Mouse (Mus musculus): ENCODE data around the gene Nol11. TPM values are rescaled to one million over a fixed set of nuclear protein-coding genes. Genes with fewer than 3 reads are reported as not detected.

Gene Nol11
- polyA plus RNA-seq, 1 experiment from 2014 or later = 46.0 TPM

DNA sequence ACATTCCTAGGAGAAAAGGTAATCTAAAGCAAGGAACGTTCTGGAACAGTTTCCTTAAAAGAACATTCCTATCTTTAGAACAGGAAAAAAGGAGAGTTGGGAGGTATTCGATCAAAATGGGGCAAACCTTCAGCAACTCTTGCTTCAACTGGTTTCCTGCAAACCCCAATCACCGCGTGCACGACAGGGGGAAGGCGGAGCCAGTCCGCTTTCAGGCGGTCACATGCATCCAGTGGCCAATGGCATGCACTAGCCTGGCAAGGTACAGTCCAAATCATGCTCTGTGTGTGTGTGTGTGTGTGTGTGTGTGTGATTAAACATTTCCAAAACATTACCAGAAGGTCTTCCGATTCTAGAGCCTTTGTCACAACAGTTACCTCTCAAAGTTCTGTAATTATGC, 25.9 kb upstream of the Nol11 start:
- no peak overlapping the region for H3K4me3 ChIP-seq (replicated peaks)
- H3K9me3 ChIP-seq (replicated peaks) = no peaks in the 10 kb centered on the region
- no peak for ATAC-seq (ENCODE audit: low FRiP score)
- WGBS = 90% methylated on average over 9 of the region's 9 CpGs
- H3K27me3 ChIP-seq (replicated peaks) = no peaks in the 10 kb centered on the region
- H3K36me3 ChIP-seq = peaks cover 3% of the 10 kb centered on the region; the same call in 1 of the 2 replicates
- no peaks in the 10 kb centered on the region for H3K4me1 ChIP-seq
- no peak overlapping the region for H3K9ac ChIP-seq (replicated peaks)
- H3K27ac ChIP-seq (replicated peaks) = no peak overlapping the region
- no peak overlapping the region for H3K4me2 ChIP-seq

DNA sequence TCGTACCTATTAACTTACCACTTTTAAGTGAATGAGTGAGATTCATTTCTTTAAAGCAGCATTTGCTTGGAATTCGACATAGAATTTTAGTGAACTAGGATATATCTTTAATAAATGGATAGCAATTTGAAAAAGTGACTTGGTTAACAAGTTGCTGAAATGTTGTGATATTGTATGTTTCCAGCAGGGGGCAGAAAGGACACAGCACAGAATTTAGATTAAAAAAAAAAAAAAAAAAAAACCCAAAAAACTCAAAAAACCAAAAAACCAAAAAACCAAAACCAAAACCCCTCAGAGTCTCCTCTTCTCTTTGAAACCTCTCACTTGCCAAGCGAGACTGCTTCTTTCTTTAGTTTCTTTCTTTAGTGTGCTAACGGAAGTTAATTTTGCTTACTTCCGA, 24.6 kb upstream of the Nol11 start:
- Histone ChIP-seq H3K9ac (replicated peaks) (no peak overlapping the region), H3K9me3 (replicated peaks) (no peaks in the 10 kb centered on the region), H3K4me1 (no peaks in the 10 kb centered on the region), H3K27ac (replicated peaks) (no peak overlapping the region), H3K27me3 (replicated peaks) (no peaks in the 10 kb centered on the region), H3K4me2 (no peak overlapping the region), H3K4me3 (replicated peaks) (no peak overlapping the region), H3K36me3 (peaks cover 3% of the 10 kb centered on the region; the same call in 1 of the 2 replicates)
- no peak for ATAC-seq (ENCODE audit: low FRiP score)
- WGBS = 82% methylated on average over 5 of the region's 5 CpGs

DNA sequence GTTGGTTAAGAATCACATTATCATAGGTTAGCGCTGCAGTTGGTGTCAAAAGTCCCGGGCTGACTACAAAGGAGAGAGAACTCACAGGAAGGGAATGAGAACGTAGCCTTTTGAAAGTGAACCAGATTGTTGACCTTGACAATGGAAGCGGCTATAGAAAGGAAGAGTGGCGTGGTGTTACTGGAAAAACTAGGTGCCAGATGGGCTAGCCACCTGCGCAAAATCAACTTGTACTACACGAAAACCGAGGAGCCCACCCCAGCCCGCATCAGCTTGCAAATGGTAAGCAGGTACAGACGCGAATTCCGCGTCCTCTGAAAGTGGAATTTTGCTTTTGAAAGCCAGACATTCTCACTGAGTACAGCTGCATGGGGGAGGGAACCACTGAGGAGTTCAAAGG, 20.6 kb upstream of the Nol11 start:
- no peak overlapping the region for H3K4me3 ChIP-seq (replicated peaks)
- no peak for ATAC-seq (ENCODE audit: low FRiP score)
- 84% methylated on average over 13 of the region's 13 CpGs for WGBS
- no peaks in the 10 kb centered on the region for H3K4me1 ChIP-seq
- H3K4me2 ChIP-seq = no peak overlapping the region
- H3K27ac ChIP-seq (replicated peaks) = no peak overlapping the region
- H3K9ac ChIP-seq (replicated peaks) = no peak overlapping the region
- H3K27me3 ChIP-seq (replicated peaks) = no peaks in the 10 kb centered on the region
- H3K9me3 ChIP-seq (replicated peaks) = no peaks in the 10 kb centered on the region
- H3K36me3 ChIP-seq = no peaks in the 10 kb centered on the region; the same call in 1 of the 2 replicates

DNA sequence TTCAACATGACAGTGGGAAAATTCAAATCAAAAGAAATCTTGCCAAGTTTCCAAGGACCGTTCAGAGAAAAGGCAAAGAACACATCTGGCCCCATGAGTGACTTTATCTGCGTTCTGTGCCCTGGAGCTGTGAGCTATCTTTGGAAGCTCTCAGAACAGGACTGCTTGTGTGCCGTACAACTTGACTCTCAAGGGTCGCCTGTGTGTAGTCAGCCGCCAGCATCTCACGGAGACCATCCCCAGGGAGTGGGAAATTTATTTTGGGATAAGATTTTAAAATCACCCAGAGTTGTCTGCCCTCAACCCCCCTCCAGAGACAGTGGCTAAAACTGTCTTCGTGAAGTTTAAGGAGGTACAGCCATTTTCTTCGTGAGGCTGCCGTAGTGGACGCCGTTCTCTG, 12.6 kb upstream of the Nol11 start:
- Histone ChIP-seq H3K4me1 (no peaks in the 10 kb centered on the region), H3K4me2 (no peak overlapping the region), H3K27ac (replicated peaks) (no peak overlapping the region), H3K9ac (replicated peaks) (no peak overlapping the region), H3K27me3 (replicated peaks) (no peaks in the 10 kb centered on the region), H3K9me3 (replicated peaks) (no peaks in the 10 kb centered on the region), H3K36me3 (no peaks in the 10 kb centered on the region), H3K4me3 (replicated peaks) (no peak overlapping the region)
- 85% methylated on average over 11 of the region's 11 CpGs for WGBS
- no peak for ATAC-seq (ENCODE audit: low FRiP score)

DNA sequence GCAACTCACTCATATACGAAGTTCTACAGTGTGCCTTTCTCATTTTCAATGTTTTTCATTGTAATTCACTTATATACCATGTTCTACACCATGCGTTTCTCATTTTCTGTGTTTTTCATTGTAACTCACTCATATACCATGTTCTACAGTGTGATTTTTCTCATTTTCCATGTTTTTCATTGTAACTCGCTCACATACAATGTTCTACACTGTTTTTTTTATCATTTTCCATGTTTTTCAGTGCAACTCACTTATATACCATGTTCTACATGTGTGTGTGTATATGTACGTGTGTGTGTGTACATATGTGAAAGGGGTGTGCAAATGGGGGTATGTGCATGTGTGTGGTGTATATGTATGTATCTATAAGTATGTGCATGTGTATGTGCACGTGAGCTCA, 10.1 kb upstream of the Nol11 start:
- Histone ChIP-seq H3K4me1 (no peaks in the 10 kb centered on the region), H3K4me2 (no peak overlapping the region), H3K9ac (replicated peaks) (no peak overlapping the region), H3K4me3 (replicated peaks) (no peak overlapping the region), H3K36me3 (no peaks in the 10 kb centered on the region), H3K9me3 (replicated peaks) (no peaks in the 10 kb centered on the region), H3K27me3 (replicated peaks) (no peaks in the 10 kb centered on the region), H3K27ac (replicated peaks) (no peak overlapping the region)
- no peak for ATAC-seq (ENCODE audit: low FRiP score)
- WGBS = 82% methylated on average over 5 of the region's 5 CpGs

DNA sequence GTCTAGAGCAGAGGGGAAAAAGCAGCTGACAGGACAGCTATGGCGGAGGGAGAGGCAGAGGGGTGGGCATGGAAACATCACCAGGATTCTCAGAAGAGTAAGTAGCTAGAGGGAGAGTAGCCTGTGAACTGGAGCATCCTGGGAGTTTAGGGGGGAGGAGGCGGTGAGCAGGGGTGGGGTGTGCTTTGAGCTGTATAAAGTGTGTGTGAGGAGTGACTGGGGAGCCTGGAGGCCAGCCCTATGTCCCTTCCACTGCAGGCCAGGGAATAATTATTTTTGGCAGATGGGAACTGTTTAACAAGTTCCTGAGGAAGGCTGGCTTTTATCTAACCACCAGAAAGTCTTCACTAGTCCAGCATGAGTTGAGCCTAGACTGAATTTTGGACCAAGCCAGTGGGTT, 6.2 kb upstream of the Nol11 start:
- H3K36me3 ChIP-seq = no peaks in the 10 kb centered on the region
- no peak overlapping the region for H3K27ac ChIP-seq (replicated peaks)
- no peaks in the 10 kb centered on the region for H3K27me3 ChIP-seq (replicated peaks)
- H3K4me3 ChIP-seq (replicated peaks) = no peak overlapping the region
- H3K9me3 ChIP-seq (replicated peaks) = no peaks in the 10 kb centered on the region
- H3K9ac ChIP-seq (replicated peaks) = no peak overlapping the region
- no peak for ATAC-seq (ENCODE audit: low FRiP score)
- no peaks in the 10 kb centered on the region for H3K4me1 ChIP-seq
- WGBS = 72% methylated on average over 2 of the region's 2 CpGs
- no peak overlapping the region for H3K4me2 ChIP-seq

DNA sequence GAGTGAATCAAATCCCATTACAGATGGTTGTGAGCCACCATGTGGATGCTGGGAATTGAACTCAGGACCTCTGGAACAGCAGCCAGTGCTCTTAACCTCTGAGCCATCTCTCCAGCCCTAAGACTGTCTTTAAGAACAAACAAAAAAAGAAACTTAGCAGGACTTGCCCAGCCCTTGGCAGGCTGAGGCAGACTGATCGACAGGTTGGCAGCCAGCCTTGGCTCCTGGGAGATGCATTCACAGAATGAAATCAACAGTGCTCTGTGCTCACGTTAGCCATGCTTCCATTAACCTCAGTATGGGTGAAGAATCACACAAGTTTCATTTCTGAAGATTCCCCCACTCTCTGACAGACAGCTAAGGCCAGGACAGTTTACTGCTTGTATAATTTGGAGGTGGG, 1.2 kb upstream of the Nol11 start:
- H3K4me1 ChIP-seq = peaks cover 15% of the 10 kb centered on the region
- no peaks in the 10 kb centered on the region for H3K27me3 ChIP-seq (replicated peaks)
- H3K4me3 ChIP-seq (replicated peaks) = no peak overlapping the region
- 64% methylated on average over 2 of the region's 2 CpGs for WGBS
- H3K36me3 ChIP-seq = peaks cover 7% of the 10 kb centered on the region
- H3K9me3 ChIP-seq (replicated peaks) = no peaks in the 10 kb centered on the region
- H3K9ac ChIP-seq (replicated peaks) = no peak overlapping the region
- no peak overlapping the region for H3K27ac ChIP-seq (replicated peaks)
- H3K4me2 ChIP-seq = no peak overlapping the region
- no peak for ATAC-seq (ENCODE audit: low FRiP score)

DNA sequence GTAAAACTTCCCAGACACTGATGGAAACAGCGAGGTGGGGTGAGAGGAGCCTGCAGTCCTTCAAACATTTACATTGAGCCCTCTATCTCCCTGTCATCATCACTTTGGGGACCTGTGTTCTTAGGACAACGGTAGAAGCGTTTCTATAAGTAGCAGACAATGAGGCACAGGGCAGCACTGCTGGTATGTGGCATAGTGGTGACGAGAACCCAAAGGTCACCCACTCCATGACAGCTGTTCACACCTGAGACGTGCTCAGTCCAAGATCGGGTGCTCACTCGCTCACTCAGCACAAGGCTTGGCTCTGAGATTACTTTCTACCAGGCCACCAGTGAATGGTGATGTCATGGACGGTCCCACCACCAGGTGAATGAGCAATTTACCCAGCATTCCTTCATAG, 5.4 kb downstream of the Nol11 start:
- peaks cover 65% of the 10 kb centered on the region for H3K36me3 ChIP-seq
- WGBS = 92% methylated on average over 8 of the region's 8 CpGs
- no peaks in the 10 kb centered on the region for H3K9me3 ChIP-seq (replicated peaks)
- H3K27me3 ChIP-seq (replicated peaks) = no peaks in the 10 kb centered on the region
- H3K9ac ChIP-seq (replicated peaks) = no peak overlapping the region
- H3K4me2 ChIP-seq = no peak overlapping the region
- peaks cover 15% of the 10 kb centered on the region for H3K4me1 ChIP-seq
- no peak for ATAC-seq (ENCODE audit: low FRiP score)
- no peak overlapping the region for H3K27ac ChIP-seq (replicated peaks)
- no peak overlapping the region for H3K4me3 ChIP-seq (replicated peaks)

DNA sequence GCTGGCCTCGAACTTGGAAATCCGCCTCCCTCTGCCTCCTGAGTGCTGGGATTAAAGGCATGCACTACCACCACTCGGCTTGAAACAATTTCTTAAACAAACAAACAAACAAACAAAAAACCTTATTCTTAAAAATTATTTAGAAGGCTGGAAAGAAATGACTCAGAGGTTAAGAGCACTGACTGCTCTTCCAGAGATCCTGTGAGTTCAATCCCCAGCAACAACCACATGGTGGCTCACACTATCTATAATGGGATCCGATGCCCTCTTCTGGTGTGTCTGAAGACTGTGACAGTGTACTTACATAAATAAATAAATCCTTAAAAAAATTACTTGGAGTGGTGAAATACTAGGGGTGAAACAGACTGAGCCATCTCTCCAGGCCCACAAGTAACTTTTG, 28.0 kb downstream of the Nol11 start:
- H3K4me3 ChIP-seq (replicated peaks) = no peak overlapping the region
- no peak for ATAC-seq (ENCODE audit: low FRiP score)
- no peaks in the 10 kb centered on the region for H3K9me3 ChIP-seq (replicated peaks)
- no peak overlapping the region for H3K9ac ChIP-seq (replicated peaks)
- H3K27ac ChIP-seq (replicated peaks) = no peak overlapping the region
- H3K36me3 ChIP-seq = peaks cover 14% of the 10 kb centered on the region
- no peaks in the 10 kb centered on the region for H3K27me3 ChIP-seq (replicated peaks)
- 83% methylated on average over 4 of the region's 4 CpGs for WGBS
- H3K4me2 ChIP-seq = no peak overlapping the region
- no peaks in the 10 kb centered on the region for H3K4me1 ChIP-seq

DNA sequence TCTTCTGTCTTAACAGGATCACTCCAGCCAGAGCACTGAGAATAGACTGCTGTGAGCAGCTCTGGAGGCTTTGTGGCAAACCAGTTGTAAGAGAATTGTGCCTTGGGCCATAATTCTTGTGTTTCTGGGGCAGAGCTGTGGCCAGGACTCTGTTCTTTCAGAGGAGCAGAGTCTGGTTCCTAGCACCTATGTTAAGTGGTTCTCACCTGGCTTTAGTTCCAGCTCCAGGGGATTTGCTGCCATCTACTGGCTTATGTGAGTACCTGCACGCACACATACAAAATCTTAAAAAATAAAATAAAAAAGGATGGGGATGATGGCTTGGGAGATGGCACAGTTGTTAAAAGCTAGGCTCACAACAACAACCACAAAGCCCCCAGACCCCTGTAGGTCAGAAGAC, 30.1 kb downstream of the Nol11 start:
- no peak overlapping the region for H3K4me3 ChIP-seq (replicated peaks)
- H3K27ac ChIP-seq (replicated peaks) = no peak overlapping the region
- H3K36me3 ChIP-seq = 0 out of 2 replicates have a peak, but pooled peaks cover under 1% of the 10 kb centered on the region
- no peak overlapping the region for H3K9ac ChIP-seq (replicated peaks)
- H3K4me2 ChIP-seq = no peak overlapping the region
- no peaks in the 10 kb centered on the region for H3K9me3 ChIP-seq (replicated peaks)
- no peaks in the 10 kb centered on the region for H3K4me1 ChIP-seq
- WGBS = 41% methylated on average over 1 of the region's 1 CpGs
- no peak for ATAC-seq (ENCODE audit: low FRiP score)
- no peaks in the 10 kb centered on the region for H3K27me3 ChIP-seq (replicated peaks)

DNA sequence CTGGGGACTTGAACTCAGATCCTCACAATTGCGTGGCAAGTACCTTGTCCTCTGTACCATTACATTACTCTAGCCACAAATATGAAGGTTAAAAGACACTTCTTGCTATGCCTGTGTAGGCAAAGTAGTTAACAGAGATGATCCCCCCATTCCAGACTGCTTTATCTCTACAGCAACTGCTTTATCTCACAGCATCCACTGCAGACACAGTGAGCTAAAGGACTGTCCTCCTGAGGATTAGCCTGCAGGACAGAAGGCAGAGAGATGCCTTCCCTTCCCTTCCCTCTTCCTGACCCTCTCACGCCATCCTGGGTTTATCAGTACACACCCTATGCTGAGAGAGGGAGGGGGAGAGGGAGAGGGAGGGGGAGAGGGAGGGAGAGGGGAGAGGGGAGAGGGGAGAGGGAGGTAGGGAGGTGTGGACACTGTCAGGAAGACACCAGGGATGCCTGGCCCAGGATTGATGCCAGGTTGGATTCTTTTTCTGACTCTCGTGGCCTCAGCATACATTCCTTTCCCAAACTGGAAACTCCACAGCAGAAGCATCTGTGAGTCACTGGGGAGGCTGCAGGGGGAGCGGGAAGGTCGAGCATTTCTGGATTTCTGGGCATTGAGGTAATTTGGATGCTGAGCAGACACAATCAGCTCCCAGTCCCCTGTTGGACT, 32.1 kb downstream of the Nol11 start:
- H3K27me3 ChIP-seq (replicated peaks) = no peaks in the 10 kb centered on the region
- no peak overlapping the region for H3K27ac ChIP-seq (replicated peaks)
- H3K4me3 ChIP-seq (replicated peaks) = no peak overlapping the region
- H3K4me2 ChIP-seq = no peak overlapping the region
- WGBS = 61% methylated on average over 5 of the region's 5 CpGs
- ATAC-seq (ENCODE audit: low FRiP score) = no peak
- H3K9me3 ChIP-seq (replicated peaks) = no peaks in the 10 kb centered on the region
- H3K4me1 ChIP-seq = no peaks in the 10 kb centered on the region
- no peaks in the 10 kb centered on the region for H3K36me3 ChIP-seq
- no peak overlapping the region for H3K9ac ChIP-seq (replicated peaks)

DNA sequence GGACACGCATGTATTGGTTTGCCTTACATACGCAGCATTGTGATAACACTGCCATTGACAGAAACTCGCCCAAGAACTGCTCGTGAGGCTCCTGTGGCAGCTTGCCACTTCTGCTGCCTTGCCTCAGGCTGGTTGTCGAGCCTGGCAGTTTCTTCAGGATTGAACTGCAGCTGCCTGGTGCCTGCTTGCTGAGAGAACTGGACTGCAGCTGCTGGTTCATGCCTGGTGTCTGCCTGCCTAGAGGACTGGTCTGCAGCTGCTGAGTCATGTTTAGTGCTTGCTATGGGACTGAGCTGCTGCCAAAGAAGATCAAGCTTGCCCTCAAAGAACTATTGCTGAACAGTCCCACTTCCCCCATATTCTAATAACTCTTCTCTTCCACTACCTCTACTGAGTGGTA, 33.9 kb downstream of the Nol11 start:
- H3K27me3 ChIP-seq (replicated peaks) = no peaks in the 10 kb centered on the region
- no peak for ATAC-seq (ENCODE audit: low FRiP score)
- no peaks in the 10 kb centered on the region for H3K36me3 ChIP-seq
- H3K4me3 ChIP-seq (replicated peaks) = no peak overlapping the region
- no peak overlapping the region for H3K9ac ChIP-seq (replicated peaks)
- no peak overlapping the region for H3K4me2 ChIP-seq
- no peaks in the 10 kb centered on the region for H3K9me3 ChIP-seq (replicated peaks)
- no peak overlapping the region for H3K27ac ChIP-seq (replicated peaks)
- H3K4me1 ChIP-seq = no peaks in the 10 kb centered on the region
- WGBS = 77% methylated on average over 5 of the region's 5 CpGs

DNA sequence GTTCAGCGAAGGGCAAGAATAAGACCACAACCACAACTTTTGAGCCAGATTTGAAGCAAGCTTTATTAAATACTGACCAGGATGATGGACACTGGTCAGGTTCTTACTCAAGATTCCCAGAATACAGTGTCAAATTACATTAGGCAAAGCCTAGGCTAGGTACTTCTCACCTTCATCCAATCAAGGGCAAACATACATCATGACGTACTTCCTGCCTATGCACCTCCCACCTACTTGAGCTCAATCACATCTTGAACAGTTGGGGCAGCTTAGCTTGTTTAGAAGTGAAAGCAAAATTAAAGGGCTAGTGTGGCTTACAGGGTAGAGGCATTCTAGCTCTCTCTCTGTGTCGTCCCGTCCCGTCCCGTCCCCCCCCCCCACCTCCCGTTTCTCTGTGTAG, 34.8 kb downstream of the Nol11 start:
- WGBS = 87% methylated on average over 7 of the region's 7 CpGs
- no peak overlapping the region for H3K9ac ChIP-seq (replicated peaks)
- H3K36me3 ChIP-seq = no peaks in the 10 kb centered on the region
- no peak overlapping the region for H3K4me3 ChIP-seq (replicated peaks)
- H3K27ac ChIP-seq (replicated peaks) = no peak overlapping the region
- H3K27me3 ChIP-seq (replicated peaks) = no peaks in the 10 kb centered on the region
- H3K4me2 ChIP-seq = no peak overlapping the region
- no peaks in the 10 kb centered on the region for H3K4me1 ChIP-seq
- H3K9me3 ChIP-seq (replicated peaks) = no peaks in the 10 kb centered on the region
- no peak for ATAC-seq (ENCODE audit: low FRiP score)

All from neural tube, embryonic 15.5 days (tissue).